Mouse (Mus musculus) MEL (cell line): ENCODE data around the gene Avpr2. TPM values are rescaled to one million over a fixed set of nuclear protein-coding genes. Genes with fewer than 3 reads are reported as not detected.
A peak's percentile ranks its signal among the peaks of the same experiment; 100 is the strongest.

Source experiments
- DNase-seq: peaks from one replicate; pipeline ENCODE4 v3.0.0; 2011; ENCODE audit warnings: low read depth, low spot score
- H3K27ac ChIP-seq: 2 replicates; pipeline ENCODE4 v1.5.1; 2012; ENCODE audit warnings: low read depth, mild to moderate bottlenecking, control low read depth, low read length, moderate library complexity; ENCODE audit not compliant: control insufficient read depth
- H3K27me3 ChIP-seq, 2 experiments: fragments of 150-350 bp in 1 of 2; sonication (generic) in 1 of 2; 2 replicates each; pipeline ENCODE4 v1.6.1; 2012; ENCODE audit warnings: low read length in 2 of 2, mild to moderate bottlenecking in 2 of 2, improper control_type of control experiment in 1 of 2, moderate library complexity in 1 of 2; ENCODE audit not compliant: insufficient read depth in 2 of 2, control insufficient read depth in 1 of 2
- H3K36me3 ChIP-seq, 2 experiments: 2 replicates each; pipeline ENCODE4 v1.6.1; 2012 to 2014; ENCODE audit warnings: low read length in 2 of 2, improper control_type of control experiment in 1 of 2, inconsistent platforms in 1 of 2, mild to moderate bottlenecking in 1 of 2; ENCODE audit not compliant: insufficient read depth in 2 of 2, control insufficient read depth in 1 of 2
- H3K4me1 ChIP-seq, 2 experiments: fragments of 150-350 bp in 1 of 2; sonication (generic) in 1 of 2; 2 replicates each; pipeline ENCODE4 v1.6.1; 2012; ENCODE audit warnings: low read length in 2 of 2, improper control_type of control experiment in 1 of 2, mild to moderate bottlenecking in 1 of 2; ENCODE audit not compliant: insufficient read depth in 2 of 2, control insufficient read depth in 1 of 2
- H3K4me3 ChIP-seq, 2 experiments: fragments of 150-350 bp in 1 of 2; sonication (generic) in 1 of 2; 2 replicates each; pipeline ENCODE4 v1.5.1; 2012; ENCODE audit warnings: low read depth in 2 of 2, low read length in 2 of 2, mild to moderate bottlenecking in 2 of 2, moderate library complexity in 2 of 2, control low read depth in 1 of 2, improper control_type of control experiment in 1 of 2; ENCODE audit not compliant: control insufficient read depth in 1 of 2, insufficient read depth in 1 of 2
- H3K79me2 ChIP-seq: 2 replicates; pipeline ENCODE4 v1.6.1; 2012; ENCODE audit warnings: mild to moderate bottlenecking, low read length, moderate library complexity; ENCODE audit not compliant: control insufficient read depth, poor library complexity, insufficient read depth
- H3K9ac ChIP-seq: 2 replicates; pipeline ENCODE4 v1.6.1; 2012; ENCODE audit warnings: low read depth, mild to moderate bottlenecking, control low read depth, low read length, moderate library complexity; ENCODE audit not compliant: control insufficient read depth, poor library complexity, severe bottlenecking
- H3K9me3 ChIP-seq: fragments of 150-350 bp; sonication (generic); replicated peaks from 2 replicates; pipeline ENCODE4 v1.6.1; 2012; ENCODE audit warnings: mild to moderate bottlenecking, low read length, improper control_type of control experiment, moderate library complexity; ENCODE audit not compliant: insufficient read depth
- BHLHE40 ChIP-seq: IDR thresholded peaks from 2 replicates; pipeline ENCODE4 v1.6.1; 2012; ENCODE audit warnings: low read depth, mild to moderate bottlenecking, inconsistent platforms, low read length, improper control_type of control experiment, borderline replicate concordance
- CTCF ChIP-seq, 3 experiments: IDR thresholded peaks in 2 of 3; conservative IDR thresholded peaks in 1 of 3; 2 replicates each; pipeline ENCODE4 v1.5.1; 2011 to 2012; ENCODE audit warnings: low read length in 3 of 3, low read depth in 2 of 3, mild to moderate bottlenecking in 2 of 3, improper control_type of control experiment in 1 of 3, inconsistent platforms in 1 of 3, mixed read lengths in 1 of 3, moderate library complexity in 1 of 3; ENCODE audit not compliant: control insufficient read depth in 1 of 3, insufficient read depth in 1 of 3, poor library complexity in 1 of 3, severe bottlenecking in 1 of 3
- ETS1 ChIP-seq: IDR thresholded peaks from 2 replicates; pipeline ENCODE4 v1.6.1; 2012; ENCODE audit warnings: low read depth, mild to moderate bottlenecking, inconsistent platforms, low read length, improper control_type of control experiment, moderate library complexity
- HCFC1 ChIP-seq: IDR thresholded peaks from 2 replicates; pipeline ENCODE4 v1.6.1; 2012; ENCODE audit warnings: low read depth, mild to moderate bottlenecking, inconsistent platforms, low read length, improper control_type of control experiment, moderate library complexity
- JUND ChIP-seq: IDR thresholded peaks from 2 replicates; pipeline ENCODE4 v1.6.1; 2011; ENCODE audit warnings: low read depth, mild to moderate bottlenecking, improper control_type of control experiment, low read length
- KAT2A ChIP-seq: conservative IDR thresholded peaks from 2 replicates; pipeline ENCODE4 v1.6.1; 2012; ENCODE audit warnings: low read depth, low read length, improper control_type of control experiment, inconsistent platforms
- MAFK ChIP-seq: IDR thresholded peaks from 2 replicates; pipeline ENCODE4 v1.6.1; 2011; ENCODE audit warnings: low read depth, mild to moderate bottlenecking, low read length, improper control_type of control experiment, borderline replicate concordance
- MYC ChIP-seq: IDR thresholded peaks from 2 replicates; pipeline ENCODE4 v1.6.1; 2011; ENCODE audit warnings: low read depth, mild to moderate bottlenecking, low read length, improper control_type of control experiment, moderate library complexity
- NELFE ChIP-seq: IDR thresholded peaks from 2 replicates; pipeline ENCODE4 v1.6.1; 2011; ENCODE audit warnings: low read depth, low read length, improper control_type of control experiment
- NRF1 ChIP-seq: IDR thresholded peaks from 2 replicates; pipeline ENCODE4 v1.6.1; 2014; ENCODE audit warnings: low read depth, mild to moderate bottlenecking, inconsistent platforms, low read length, improper control_type of control experiment, moderate library complexity; ENCODE audit not compliant: poor library complexity, insufficient read depth, severe bottlenecking
- POLR2A ChIP-seq, 2 experiments: IDR thresholded peaks; 2 replicates each; pipeline ENCODE4 v1.6.1; 2011 to 2012; ENCODE audit warnings: low read length in 2 of 2, mild to moderate bottlenecking in 2 of 2, control low read depth in 1 of 2, improper control_type of control experiment in 1 of 2, low read depth in 1 of 2, moderate library complexity in 1 of 2; ENCODE audit not compliant: control insufficient read depth in 1 of 2, insufficient read depth in 1 of 2, poor library complexity in 1 of 2
- RAD21 ChIP-seq: IDR thresholded peaks from 2 replicates; pipeline ENCODE4 v1.6.1; 2011; ENCODE audit warnings: mild to moderate bottlenecking, low read depth, low read length, improper control_type of control experiment
- SIN3A ChIP-seq: IDR thresholded peaks from 2 replicates; pipeline ENCODE4 v1.6.1; 2012; ENCODE audit warnings: low read length, improper control_type of control experiment, inconsistent platforms
- SMC3 ChIP-seq: IDR thresholded peaks from 2 replicates; pipeline ENCODE4 v1.6.1; 2011; ENCODE audit warnings: low read depth, low read length, improper control_type of control experiment
- TBP ChIP-seq: IDR thresholded peaks from 2 replicates; pipeline ENCODE4 v1.8.0; 2011; ENCODE audit warnings: low read depth, low read length, improper control_type of control experiment
- UBTF ChIP-seq: IDR thresholded peaks from 2 replicates; pipeline ENCODE4 v1.6.1; 2012; ENCODE audit warnings: low read depth, mild to moderate bottlenecking, inconsistent platforms, low read length, improper control_type of control experiment, moderate library complexity, borderline replicate concordance; ENCODE audit not compliant: insufficient read depth
- USF1 ChIP-seq: IDR thresholded peaks from 2 replicates; pipeline ENCODE4 v1.6.1; 2014; ENCODE audit warnings: low read depth, mild to moderate bottlenecking, inconsistent platforms, low read length, improper control_type of control experiment, moderate library complexity
- USF2 ChIP-seq, 2 experiments: IDR thresholded peaks; 2 replicates each; pipeline ENCODE4 v1.6.1; 2011 to 2012; ENCODE audit warnings: improper control_type of control experiment in 2 of 2, low read length in 2 of 2, borderline replicate concordance in 1 of 2, inconsistent platforms in 1 of 2, low read depth in 1 of 2, mild to moderate bottlenecking in 1 of 2; ENCODE audit not compliant: insufficient read depth in 1 of 2
- ZC3H11A ChIP-seq: IDR thresholded peaks from 2 replicates; pipeline ENCODE4 v1.6.1; 2012; ENCODE audit warnings: low read depth, mild to moderate bottlenecking, inconsistent platforms, low read length, improper control_type of control experiment
- ZNF384 ChIP-seq: IDR thresholded peaks from 2 replicates; pipeline ENCODE4 v1.6.1; 2012; ENCODE audit warnings: low read depth, mild to moderate bottlenecking, inconsistent platforms, low read length, improper control_type of control experiment
- polyA plus RNA-seq, 2 experiments: library from polyadenylated mRNA; stranded (reverse) in 1 of 2; unstranded in 1 of 2; fragments of >175 nt in 1 of 2; fragments of >200 nt in 1 of 2; gene quantifications; 2 replicates each; pipeline versions ENCODE4 v1.2.1 to v1.2.4; 2012; ENCODE audit warnings: low replicate concordance in 2 of 2, low read depth in 1 of 2; ENCODE audit not compliant: insufficient read length in 2 of 2, insufficient read depth in 1 of 2, missing spikeins in 1 of 2
- total RNA-seq: library from RNA; depleted of rRNA; stranded (reverse); fragments of 300-350 nt; gene quantifications from 2 replicates; pipeline ENCODE4 v1.2.3, GENCODE M21; 2012

Avpr2 gene
- total and polyA plus RNA-seq, 3 experiments, result 0.35 to 0.49 TPM; not detected in 1

DNA sequence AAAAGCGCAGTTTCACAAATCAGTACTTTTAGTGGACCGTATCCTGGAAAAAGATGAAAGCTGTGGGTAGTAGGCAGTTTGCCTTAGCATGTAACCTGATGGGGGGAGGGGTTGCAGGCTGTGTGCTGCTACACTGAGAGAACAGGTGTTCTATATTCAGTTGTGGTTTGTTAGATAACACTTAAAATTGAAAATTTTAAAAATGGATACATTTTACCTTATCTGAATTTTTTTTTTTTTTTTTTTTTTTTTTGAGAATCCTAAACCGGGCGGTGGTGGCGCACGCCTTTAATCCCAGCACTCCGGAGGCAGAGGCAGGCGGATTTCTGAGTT is 30.6 kb downstream of the Avpr2 start:
- Histone ChIP-seq H3K27me3 (no peaks in the 10 kb centered on the region), H3K36me3 (peaks cover 0 to 25% of the 10 kb centered on the region in 2 experiments; a peak in 2 of 4 replicates), H3K4me1 (peaks cover 3 to 20% of the 10 kb centered on the region in 2 experiments), H3K27ac (peak overlapping the region; percentile 96), H3K4me3 (peak overlapping the region; percentile 46 to 50), H3K79me2 (peaks cover 22% of the 10 kb centered on the region), H3K9ac (peak overlapping the region; percentile 94), H3K9me3 (no peaks in the 10 kb centered on the region)
- DNase-seq, result no peak
- TF ChIP-seq RAD21 (no peak), ZNF384 (0 out of 2 replicates have a peak, but pooled peaks have one; percentile 18), MAFK (no peak)

DNA sequence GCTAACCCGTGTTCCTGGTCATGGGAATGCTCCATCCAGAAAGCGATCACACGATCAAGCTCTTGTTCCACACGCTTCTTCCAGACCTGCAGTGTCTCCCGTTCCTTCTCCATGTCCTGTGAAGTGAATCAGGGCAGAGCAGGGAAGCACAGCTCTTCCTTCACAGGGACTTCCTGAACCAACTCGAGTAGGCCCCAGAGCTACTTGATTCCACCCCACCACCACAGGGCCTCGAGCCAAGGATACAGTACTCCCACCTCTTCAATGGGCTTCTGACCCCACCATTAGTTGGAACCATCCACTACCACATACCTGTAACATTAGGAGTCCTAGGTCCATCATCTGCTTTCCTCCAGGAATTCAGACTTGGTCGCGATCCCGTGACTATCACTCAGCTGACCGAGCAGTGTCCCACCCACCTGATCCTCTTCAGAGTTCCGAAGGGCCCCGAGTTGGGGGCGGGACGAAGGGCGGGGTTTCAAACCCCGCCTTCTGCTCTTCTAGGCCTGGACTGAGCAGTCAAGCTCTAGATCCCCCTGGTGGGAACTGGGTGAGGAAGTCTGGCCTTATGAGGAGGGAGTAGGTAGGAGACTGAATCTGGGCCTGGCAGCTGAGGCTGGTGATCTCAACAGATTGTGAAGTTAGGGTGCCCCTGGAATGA is 38.6 kb downstream of the Avpr2 start, which contains the start of gene Renbp:
TSS of gene Renbp (minus strand) at position 449 of the 661 bp plus-strand sequence.
- Histone ChIP-seq H3K9me3 (no peaks in the 10 kb centered on the region), H3K4me1 (peaks cover 0 to 7% of the 10 kb centered on the region in 2 experiments; a peak in 2 of 4 replicates), H3K27me3 (no peaks in the 10 kb centered on the region), H3K9ac (peak within 1 kb of the TSS; percentile 73), H3K79me2 (no peaks in the 10 kb centered on the region), H3K4me3 (peak within 1 kb of the TSS; percentile 68 to 73), H3K36me3 (no peaks in the 10 kb centered on the region), H3K27ac (peak within 1 kb of the TSS; percentile 46)
- DNase-seq, result peak; percentile 88
- TF ChIP-seq USF1 (peak; percentile 84), ZC3H11A (0 out of 2 replicates have a peak, but pooled peaks have one; percentile 8), SMC3 (0 out of 2 replicates have a peak, but pooled peaks have one; percentile 20), KAT2A (no peak), USF2 (IDR thresholded peaks at IDR 0.05; ENCODE audit: borderline replicate concordance in 1 of 2, insufficient read depth in 1 of 2, low read depth in 1 of 2, low read length in 2 of 2) (peak in 1 of 2 experiments; percentile 48; a peak in 1 of 4 replicates), TBP (0 out of 2 replicates have a peak, but pooled peaks have one; percentile 16), POLR2A (IDR thresholded peaks at IDR 0.05; ENCODE audit: control insufficient read depth in 1 of 2, insufficient read depth in 1 of 2, low read depth in 1 of 2, low read length in 2 of 2, poor library complexity in 1 of 2) (peak in 1 of 2 experiments; percentile 55; a peak in 2 of 4 replicates), SIN3A (peak; percentile 31; the same call in 1 of the 2 replicates), ETS1 (peak; percentile 42; the same call in 1 of the 2 replicates), RAD21 (peak; percentile 8), HCFC1 (peak; percentile 43; the same call in 1 of the 2 replicates), MYC (no peak), NELFE (peak; percentile 33; the same call in 1 of the 2 replicates), UBTF (no peak), CTCF (IDR thresholded peaks at IDR 0.05 in 2 of 3, conservative IDR thresholded peaks at IDR 0.05 in 1 of 3; ENCODE audit: control insufficient read depth in 1 of 3, insufficient read depth in 1 of 3, low read depth in 2 of 3, low read length in 3 of 3, poor library complexity in 1 of 3, severe bottlenecking in 1 of 3) (peak in 2 of 3 experiments; percentile 14 to 28; a peak in 2 of 6 replicates), BHLHE40 (peak; percentile 83; the same call in 1 of the 2 replicates), NRF1 (no peak), JUND (no peak)
